Mouse (Mus musculus) left cerebral cortex, adult 2 months (tissue): Measurements from ENCODE around the gene Ercc5. TPM values are rescaled to one million over a fixed set of nuclear protein-coding genes. Genes with fewer than 3 reads are reported as not detected.

ENCODE experiments used
- DNase-seq, 2 experiments: peaks; one replicate each; pipeline ENCODE4 v3.0.0; 2021 to 2022; ENCODE audit warnings: low spot score in 2 of 2, mixed read lengths in 1 of 2; ENCODE audit errors: extremely low spot score in 1 of 2
- H3K27ac ChIP-seq: fragments of 200-600 bp; 2 replicates; pipeline ENCODE4 v1.8.1; 2022
- H3K4me3 ChIP-seq: fragments of 200-600 bp; 2 replicates; pipeline ENCODE4 v1.8.1; 2022
- CTCF ChIP-seq: fragments of 200-600 bp; IDR thresholded peaks from 2 replicates; pipeline ENCODE4 v1.8.1; 2022; ENCODE audit warnings: antibody characterized with exemption, mild to moderate bottlenecking, moderate library complexity
- intact Hi-C: fragments of 180-260 bp; cut with DNase I; formaldehyde crosslinking; loops from one replicate; pipeline ENCODE4 v1.15.1; 2025
- total RNA-seq, 2 experiments: library from RNA; stranded (reverse); gene quantifications; 2 replicates each; pipeline ENCODE4 v1.2.3; 2021

Ercc5 gene
- total RNA-seq, 2 experiments from 2014 or later = 24.6 TPM

DNA sequence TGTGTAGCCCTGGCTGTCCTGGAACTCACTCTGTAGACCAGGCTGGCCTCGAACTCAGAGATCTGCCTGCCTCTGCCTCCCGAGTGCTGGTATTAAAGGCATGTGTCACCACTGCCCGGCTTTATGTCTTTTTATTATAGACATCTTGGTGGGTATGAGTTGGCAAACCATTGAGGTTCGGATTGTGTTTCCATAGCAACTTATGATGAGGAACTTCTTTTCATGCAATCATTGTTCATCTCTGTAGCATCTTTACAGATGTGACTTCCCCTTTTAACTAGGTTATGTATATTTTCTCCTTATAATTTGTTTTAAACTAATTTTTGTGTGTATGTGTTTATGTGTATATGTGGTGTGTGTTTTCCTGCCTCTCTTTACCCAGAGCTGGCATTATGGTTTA lies 22.0 kb upstream of the Ercc5 start:
- no peak overlapping the region for H3K4me3 ChIP-seq
- H3K27ac ChIP-seq = no peak overlapping the region
- no peak for DNase-seq
- no peak for TF ChIP-seq CTCF
- intact Hi-C loops = no loop called here

DNA sequence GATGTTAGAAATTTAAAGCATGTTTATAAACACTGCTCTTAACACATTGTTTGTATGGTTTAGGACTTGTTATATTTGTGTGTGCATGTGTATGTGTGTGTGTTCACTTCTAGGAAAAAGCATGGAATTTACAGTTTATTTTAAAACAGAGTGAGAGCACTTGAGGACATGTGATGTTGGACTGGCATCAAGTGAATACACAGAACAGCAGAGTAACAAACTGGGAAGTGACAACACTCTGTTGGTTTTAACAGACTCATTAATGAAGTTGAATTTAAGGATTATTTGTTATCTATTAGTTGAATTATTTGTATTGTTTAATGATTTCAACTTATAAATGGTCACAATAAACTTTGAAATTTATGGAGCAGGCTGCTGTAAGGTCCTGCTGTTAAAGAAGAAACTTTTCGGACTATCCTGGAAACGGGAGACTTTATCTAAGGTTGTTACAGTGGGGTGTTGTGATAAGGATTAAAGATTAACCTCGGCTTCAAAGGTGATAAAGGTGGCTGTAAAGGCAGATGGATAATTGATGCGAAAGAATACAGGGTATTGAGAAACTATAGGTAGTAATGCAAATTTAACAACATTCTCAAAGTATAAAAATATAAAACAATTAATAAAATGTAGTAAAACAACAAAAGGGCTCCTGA lies 17.5 kb upstream of the Ercc5 start:
- no peak for TF ChIP-seq CTCF
- intact Hi-C loops = no loop called here
- DNase-seq = no peak
- H3K27ac ChIP-seq = no peak overlapping the region
- no peak overlapping the region for H3K4me3 ChIP-seq

DNA sequence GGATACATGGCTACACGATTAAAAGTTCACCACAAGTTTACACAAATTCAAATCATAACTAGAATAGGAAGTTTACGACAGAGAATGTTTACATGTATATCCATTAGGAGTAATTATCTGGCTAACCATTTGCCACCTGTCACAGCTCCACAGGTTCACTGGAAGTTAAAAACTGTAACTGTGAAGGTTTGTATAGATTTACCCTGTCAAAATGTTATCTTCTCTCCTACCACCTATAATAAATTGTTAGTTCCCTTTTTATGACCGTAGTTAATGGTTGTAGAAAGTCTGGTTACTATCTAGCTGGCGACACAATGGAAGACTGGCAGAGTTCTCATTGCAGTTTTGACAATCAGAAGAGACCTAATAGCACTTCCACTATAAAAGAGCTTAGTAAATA lies 7.3 kb upstream of the Ercc5 start:
- Histone ChIP-seq H3K4me3 (no peak overlapping the region), H3K27ac (no peak overlapping the region)
- intact Hi-C loops = no loop called here
- no peak for TF ChIP-seq CTCF
- no peak for DNase-seq

DNA sequence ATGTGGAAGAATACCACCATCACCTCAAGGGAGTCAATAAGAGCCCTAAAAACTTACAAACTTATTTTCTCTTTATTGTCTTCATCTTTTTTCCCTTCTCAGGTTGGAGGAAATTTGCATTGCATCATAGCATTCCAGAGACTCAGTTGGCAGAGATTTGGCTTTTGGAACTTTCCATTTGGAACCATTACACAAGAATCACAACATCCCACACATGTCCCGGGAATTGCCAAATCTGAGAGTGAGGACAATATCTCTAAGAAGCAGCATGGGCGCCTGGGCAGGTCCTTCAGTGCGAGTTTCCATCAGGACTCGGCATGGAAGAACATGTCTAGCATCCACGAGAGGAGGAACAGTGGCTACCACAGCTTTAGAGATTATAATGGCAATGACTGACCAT lies 4.8 kb upstream of the Ercc5 start:
- intact Hi-C loops = no loop called here
- DNase-seq = no peak

DNA sequence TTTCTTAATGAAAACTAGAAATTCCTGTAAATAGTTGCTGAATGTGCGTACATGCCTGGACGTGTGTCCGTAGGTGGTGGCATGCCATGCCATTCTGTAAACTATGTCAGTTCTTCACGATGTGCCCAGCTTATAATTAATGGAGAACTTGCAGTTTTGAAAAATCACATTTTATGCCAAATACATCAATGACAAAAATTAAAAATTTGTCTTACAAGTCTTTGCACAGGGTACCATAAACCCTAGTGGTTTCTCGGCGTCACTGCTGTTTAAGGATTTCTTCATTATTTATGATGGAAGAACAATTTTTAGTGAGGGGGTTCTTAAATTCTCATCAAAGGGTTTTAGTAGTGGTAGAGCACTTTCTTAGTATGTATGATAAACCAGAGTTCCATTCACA lies 1.2 kb downstream of the Ercc5 start:
- Histone ChIP-seq H3K4me3 (peak overlapping the region; percentile 85), H3K27ac (no peak overlapping the region)
- intact Hi-C loops = no loop called here
- peak; percentile 43 for TF ChIP-seq CTCF
- DNase-seq = no peak

More for the DNA sequence above, 4.8 kb upstream of the Ercc5 start:
- Histone ChIP-seq H3K4me3 (no peak overlapping the region), H3K27ac (no peak overlapping the region)
- TF ChIP-seq CTCF = no peak

DNA sequence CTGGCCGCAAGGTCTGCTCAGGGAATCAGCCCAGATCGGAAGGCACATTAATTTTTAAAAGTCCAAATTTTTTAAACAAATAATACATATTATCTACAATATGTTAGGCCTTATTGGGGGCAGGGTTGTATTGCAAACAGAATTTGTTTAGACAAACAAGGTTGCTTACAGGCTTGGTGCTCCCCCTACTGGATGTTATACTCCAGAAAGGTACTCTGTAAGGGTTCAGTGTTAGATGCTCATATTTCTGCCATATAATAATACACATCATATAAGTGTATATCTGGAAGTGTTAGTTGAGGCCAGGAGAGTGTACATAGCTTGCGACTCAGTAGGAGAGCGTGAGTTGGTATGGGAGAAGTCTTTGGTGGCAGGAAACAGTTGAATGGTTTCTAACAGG lies 7.7 kb downstream of the Ercc5 start:
- peak; percentile 49 for TF ChIP-seq CTCF
- intact Hi-C loops = no loop called here
- H3K27ac ChIP-seq = no peak overlapping the region

DNA sequence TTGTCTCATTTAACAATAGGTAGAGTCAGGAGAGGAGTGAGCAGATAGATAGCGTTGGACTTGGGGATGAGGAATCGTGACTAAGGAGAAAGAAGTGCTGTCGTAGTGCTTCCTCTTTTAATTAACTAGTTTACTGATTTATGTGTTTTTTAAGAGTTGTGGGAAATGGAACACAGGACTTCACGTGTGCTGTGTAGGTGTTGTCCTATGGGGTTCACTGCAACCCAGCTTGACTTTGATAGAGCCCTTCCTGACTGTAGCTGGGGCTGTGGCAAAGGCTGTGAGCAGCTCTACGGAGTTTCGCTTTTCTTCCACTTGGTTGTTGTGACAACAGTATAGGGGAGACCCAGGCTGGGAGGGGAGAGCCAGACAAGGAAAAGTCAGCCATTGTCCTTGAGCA lies 10.8 kb downstream of the Ercc5 start:
- no peak overlapping the region for H3K27ac ChIP-seq
- no peak for TF ChIP-seq CTCF
- DNase-seq = no peak
- intact Hi-C loops = no loop called here
- H3K4me3 ChIP-seq = no peak overlapping the region

More for the DNA sequence above, 7.7 kb downstream of the Ercc5 start:
- no peak for DNase-seq
- H3K4me3 ChIP-seq = no peak overlapping the region

DNA sequence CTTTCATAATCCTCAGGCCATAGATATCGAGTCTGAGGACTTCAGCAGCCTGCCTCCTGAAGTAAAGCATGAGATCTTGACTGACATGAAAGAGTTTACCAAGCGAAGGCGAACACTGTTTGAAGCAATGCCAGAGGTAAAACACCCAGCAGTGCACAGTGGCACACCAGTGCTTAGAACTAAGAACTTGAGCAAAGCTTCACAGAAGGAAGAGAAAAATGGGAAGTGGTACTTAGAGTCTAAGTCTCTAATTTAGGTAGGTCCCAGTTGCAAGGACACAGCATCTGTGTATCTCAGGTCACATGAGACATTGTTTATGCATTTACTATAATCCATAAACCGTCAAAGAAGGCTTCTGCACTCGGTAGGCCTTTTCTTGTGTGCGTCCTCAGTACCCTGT lies 14.3 kb downstream of the Ercc5 start:
- intact Hi-C loops = no loop called here
- no peak overlapping the region for H3K27ac ChIP-seq
- TF ChIP-seq CTCF = no peak

DNA sequence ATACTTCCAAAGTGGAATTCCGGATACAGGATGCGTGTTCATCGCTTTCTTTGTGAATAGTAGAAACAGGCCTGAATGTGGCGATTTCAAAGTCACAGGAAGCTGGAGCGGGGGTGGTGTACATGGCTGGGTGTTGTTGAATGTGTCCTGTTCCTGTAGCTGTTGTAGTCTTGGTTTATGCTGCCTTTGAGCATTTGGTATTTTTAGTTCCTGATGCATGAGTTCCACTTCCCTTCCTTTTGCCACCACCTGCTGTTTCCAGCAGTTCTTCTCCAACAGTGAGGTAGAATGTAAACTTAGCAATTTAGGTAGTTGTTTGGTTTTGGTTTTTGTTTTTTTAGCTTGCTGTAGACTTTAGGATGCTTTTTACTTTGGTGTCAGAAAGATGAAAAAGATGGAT lies 14.8 kb downstream of the Ercc5 start:
- no peak for DNase-seq
- intact Hi-C loops = no loop called here
- TF ChIP-seq CTCF = no peak
- H3K27ac ChIP-seq = no peak overlapping the region
- H3K4me3 ChIP-seq = no peak overlapping the region

More for the DNA sequence above, 14.3 kb downstream of the Ercc5 start:
- H3K4me3 ChIP-seq = no peak overlapping the region
- DNase-seq = no peak

DNA sequence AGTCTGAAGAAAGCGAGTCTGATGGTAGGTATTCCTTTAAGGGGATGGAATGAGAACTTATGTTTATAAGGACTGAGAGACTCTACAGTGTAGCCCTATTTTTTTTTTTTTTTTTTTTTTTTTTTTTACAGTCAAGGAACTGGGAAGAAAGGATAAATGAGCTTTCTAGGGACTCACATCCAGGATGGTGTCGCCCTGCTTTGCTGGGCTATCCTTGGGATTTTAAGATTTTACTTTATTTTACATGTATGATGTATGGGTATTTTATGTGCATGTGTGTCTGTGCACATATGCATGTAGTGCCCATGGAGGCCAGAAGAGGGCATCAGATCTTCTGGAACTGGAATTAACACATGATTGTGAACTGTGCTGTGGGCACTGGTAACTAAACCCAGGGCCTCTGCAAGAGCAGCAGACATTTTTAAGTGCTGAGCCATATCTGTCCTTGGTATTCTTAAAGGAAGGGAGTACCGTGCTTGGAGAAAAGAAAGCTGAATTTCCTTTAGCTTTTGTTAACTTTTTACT lies 20.4 kb downstream of the Ercc5 start:
- no peak for DNase-seq
- intact Hi-C loops = no loop called here
- Histone ChIP-seq H3K27ac (no peak overlapping the region), H3K4me3 (no peak overlapping the region)
- TF ChIP-seq CTCF = peak; percentile 18

DNA sequence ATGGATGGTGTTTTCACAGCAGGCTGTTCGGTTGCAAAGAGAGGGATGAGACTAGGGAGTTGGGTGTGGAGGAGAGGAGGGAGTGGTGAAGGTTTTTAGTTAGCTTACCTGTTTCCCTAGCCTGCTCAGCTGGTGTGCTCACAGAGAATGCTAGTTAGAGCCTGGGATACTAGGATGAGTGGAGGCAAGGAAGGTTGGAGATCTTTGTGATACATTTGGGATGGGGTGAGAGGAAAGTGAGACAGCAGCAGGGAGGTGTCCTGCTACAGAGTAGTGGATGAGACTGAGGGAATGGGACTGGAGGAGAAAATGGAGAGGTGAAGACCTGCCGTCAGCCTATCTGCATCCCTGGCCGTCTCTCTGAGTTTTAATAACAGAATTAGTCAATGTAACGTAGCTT lies 25.1 kb downstream of the Ercc5 start:
- DNase-seq = no peak
- TF ChIP-seq CTCF = no peak
- intact Hi-C loops = no loop called here
- no peak overlapping the region for H3K27ac ChIP-seq
- no peak overlapping the region for H3K4me3 ChIP-seq

DNA sequence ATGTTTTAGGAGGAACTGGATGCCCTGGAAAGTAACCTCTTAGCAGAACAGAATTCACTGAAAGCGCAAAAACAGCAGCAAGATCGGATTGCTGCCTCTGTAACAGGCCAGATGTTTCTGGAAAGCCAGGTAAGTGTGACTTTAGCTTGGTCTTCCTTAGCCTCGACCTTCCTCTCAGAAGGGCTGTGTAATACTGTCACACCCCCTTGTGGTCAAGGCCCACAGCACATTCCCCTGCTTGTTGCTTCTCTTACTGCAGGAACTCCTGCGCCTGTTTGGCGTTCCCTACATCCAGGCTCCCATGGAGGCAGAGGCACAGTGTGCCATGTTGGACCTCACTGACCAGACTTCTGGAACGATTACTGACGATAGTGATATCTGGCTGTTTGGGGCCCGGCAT lies 26.4 kb downstream of the Ercc5 start:
- intact Hi-C loops = no loop called here
- TF ChIP-seq CTCF = no peak; the same call in none of the 2 replicates
- no peak for DNase-seq
- Histone ChIP-seq H3K27ac (no peak overlapping the region), H3K4me3 (no peak overlapping the region)

DNA sequence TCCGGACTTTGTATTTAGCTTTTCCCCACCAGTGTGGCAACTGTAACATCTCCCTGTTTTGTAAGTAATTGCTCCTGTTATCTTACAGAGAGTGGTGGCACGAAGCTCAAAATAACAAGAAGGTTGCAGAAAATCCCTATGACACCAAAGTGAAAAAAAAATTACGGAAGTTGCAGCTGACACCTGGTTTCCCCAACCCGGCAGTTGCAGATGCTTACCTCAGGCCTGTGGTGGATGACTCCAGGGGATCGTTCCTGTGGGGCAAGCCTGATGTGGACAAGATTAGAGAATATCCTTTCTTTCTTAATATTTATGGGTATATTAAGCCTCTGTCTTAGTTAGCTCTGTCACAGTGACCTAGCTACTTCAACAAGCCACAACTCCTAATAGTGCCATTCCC lies 30.5 kb downstream of the Ercc5 start:
- intact Hi-C loops = no loop called here
- DNase-seq = no peak
- Histone ChIP-seq H3K4me3 (no peak overlapping the region), H3K27ac (no peak overlapping the region)
- no peak for TF ChIP-seq CTCF
